Mouse (Mus musculus): Measurements from ENCODE around the gene Strip2. TPM values are rescaled to one million over a fixed set of nuclear protein-coding genes. Genes with fewer than 3 reads are reported as not detected.

Strip2 gene
- total RNA-seq (2021): 10 to 100 TPM; 19.6 to 30.6 TPM

DNA sequence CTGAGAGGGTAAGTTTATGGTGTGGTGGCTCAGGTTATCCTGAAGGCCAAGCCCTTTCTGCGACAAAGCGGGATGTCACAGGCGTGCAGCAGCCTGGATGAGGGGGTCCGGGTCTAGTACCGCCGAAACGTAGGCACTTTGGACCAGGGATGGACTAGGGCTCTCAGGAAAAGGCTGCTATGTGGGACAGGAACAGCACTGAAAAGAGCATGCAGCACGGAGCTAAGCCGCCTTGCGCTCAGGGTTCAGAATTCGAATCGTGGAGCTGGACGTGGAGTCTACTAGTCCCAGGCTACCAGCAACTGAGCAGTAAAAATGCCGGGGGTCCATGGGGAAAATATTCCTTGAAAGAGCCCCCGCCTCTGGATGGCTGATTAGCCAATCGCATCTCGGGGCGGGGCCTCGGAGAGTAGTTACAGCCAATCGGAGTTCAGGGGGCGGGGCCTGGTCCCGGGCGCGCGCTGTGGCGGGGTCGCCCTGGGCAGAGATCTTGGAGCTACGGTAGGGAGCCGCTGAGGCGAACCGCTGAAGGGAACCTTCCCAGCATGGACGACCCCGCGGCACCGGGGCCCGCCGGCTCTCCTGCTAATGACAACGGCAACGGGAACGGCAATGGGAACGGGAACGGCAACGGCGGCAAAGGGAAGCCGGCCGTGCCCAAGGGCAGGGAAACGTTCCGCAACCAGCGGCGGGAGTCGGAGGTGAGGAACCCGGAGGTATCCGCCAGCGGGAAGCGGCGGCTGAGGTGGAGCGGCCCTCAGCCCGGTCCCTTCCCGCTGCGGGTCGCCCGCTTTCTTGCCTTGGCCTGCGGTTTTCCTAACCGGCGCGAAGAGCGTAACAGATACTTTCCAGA lies at the start of gene Strip2:
Gene Strip2, plus strand, starts transcription at position 483 of the 853 bp plus-strand sequence.
- DNase-seq (ENCODE audit: low spot score in 2 of 2): peak; percentile 86 to 89
- intact Hi-C loops (cut with DNase I): loop anchor here (5.0 to 10.0 kb wide), 2 partner anchors 64 to 128 kb away; partner anchors contain the start of gene Nrf1

DNA sequence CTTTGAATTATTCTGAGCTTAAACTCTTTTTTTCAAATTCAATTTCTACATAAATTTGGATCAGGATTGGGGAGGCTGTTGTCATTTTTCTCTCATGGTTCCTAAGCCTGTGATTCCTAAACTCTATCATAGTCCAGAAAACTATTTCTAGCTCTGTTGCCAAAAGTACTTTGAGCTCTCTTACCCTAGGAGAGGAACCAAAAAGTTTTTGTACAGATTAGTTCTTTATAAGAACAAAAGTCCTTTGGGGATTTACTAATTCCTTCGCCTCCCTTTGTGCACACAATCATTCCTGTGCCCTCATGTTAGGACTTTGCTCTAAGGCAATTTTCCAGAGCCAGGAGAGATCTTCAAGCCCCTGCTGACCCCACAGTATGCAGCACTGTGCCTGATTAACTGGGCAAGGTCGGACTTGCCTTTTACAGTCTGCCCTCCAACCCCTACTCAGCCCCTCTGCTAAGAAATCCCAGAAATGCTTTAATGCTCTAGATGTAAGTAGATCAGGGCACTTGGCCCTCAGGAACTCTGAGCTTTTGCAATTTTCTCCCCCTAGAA lies 48.4 kb upstream of the Strip2 start:
- DNase-seq (ENCODE audit: low spot score in 2 of 2): no peak
- intact Hi-C loops (cut with DNase I): no loop called here

DNA sequence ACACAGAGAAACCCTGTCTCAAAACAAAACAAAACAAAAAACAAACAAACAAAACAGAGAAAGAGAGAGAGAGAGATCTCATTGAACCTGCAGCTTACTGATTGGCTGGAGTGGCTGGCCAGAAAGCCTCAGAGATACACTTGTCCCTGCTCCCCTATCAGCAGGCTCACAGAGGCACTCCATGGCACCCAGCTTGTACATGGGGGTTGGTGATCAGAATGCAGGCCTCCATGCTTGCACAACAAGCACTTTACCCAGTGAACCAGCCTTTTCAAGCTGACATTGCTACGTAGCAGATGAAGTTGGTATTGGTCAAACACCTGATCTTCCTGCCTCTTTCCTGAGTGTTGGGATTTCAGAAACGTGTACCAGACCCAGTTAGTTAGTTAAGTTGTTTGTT lies 43.2 kb upstream of the Strip2 start:
- intact Hi-C loops (cut with DNase I): no loop called here
- no peak for DNase-seq (ENCODE audit: low spot score in 2 of 2)

DNA sequence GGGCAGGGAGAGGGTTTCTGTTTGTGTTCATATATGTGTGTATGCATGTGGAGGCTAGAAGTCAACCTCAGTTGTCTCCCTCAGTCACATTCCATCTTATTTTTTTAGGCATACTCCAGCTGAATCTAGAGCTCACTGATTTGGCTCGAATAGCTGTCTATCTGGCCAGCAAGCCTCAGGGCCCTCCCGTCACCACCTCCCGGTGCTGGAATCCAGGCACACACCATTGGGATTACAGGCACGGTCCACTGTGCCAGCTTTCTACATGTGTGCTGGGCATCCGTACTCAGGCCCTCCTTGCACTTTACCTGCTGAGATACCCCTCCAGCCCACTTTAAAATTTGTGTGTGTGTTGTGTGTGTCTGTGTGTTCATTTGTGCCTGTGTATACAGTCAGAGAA lies 41.2 kb upstream of the Strip2 start:
- DNase-seq (ENCODE audit: low spot score in 2 of 2): no peak
- intact Hi-C loops (cut with DNase I): no loop called here

DNA sequence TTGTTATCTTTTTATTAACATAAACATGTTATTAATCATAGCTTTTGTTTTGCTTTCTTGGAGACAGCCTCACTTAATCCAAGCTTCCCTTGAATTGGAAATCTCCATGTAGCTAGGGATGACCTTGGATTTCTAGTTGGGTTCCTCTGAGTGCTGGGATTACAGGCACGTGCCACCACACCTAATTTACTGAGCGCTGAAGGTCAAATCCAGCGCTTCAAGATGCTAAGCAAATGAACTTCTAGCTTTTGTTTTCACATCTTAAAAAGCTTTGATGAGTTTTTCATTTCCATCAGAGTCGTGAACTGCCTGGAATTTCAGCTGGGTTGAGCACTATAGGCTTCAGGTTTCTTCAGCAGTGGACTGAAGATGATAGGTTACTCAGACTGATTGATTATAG lies 40.0 kb upstream of the Strip2 start:
- intact Hi-C loops (cut with DNase I): no loop called here
- DNase-seq (ENCODE audit: low spot score in 2 of 2): no peak

DNA sequence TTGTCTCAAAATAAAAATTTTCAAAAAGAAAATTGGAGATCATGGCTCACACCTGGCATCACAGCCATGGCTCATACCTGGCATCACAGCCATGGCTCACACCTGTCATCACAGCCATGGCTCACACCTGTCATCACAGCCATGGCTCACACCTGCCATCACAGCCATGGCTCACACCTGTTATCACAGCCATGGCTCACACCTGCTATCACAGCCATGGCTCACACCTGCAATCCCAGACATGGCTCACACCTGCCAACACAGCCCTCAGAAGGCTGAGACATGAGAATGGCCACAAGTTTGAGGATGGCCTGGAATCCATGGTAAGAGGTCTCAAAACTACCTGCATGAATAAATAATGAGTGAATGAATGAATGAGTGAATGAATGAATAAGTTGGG lies 37.2 kb upstream of the Strip2 start:
- DNase-seq (ENCODE audit: low spot score in 2 of 2): no peak
- intact Hi-C loops (cut with DNase I): no loop called here

DNA sequence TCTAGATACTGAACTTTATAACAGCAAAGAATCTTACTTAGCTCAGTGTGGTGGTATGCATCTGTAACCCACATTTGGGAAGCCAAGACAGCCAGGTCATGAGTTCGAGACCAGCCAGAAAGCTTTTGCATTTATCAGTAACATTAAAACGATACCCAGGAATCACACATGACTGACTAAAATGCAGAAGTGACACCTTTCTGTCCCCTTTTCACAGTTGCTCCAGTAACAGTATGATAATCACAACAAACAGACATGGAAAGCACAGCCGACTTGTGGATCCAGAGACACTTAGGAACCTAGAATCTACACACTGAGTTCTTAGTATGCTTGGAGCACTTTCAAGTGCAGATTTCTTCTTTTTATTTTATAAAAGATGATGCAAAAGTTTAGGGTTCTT lies 36.0 kb upstream of the Strip2 start:
- intact Hi-C loops (cut with DNase I): no loop called here
- DNase-seq (ENCODE audit: low spot score in 2 of 2): no peak

DNA sequence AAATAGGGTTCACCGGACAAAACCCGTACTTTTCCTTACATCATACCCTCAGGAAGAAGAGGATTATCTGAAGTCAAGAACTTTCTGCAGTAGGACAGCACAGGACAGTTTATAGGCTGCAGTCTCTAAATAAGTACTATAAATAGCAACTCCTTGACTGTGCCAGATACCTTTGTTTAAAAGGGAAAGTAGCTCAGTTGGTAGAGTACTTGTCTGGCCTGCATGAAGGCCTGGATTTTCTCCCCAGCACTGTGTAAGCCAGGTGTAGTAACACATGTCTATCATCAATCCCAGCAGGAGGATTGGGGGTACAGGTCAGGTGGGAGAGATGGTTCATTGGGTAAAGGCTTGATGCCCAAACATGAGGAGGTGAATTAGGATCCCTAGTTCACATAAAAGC lies 34.9 kb upstream of the Strip2 start:
- DNase-seq (ENCODE audit: low spot score in 2 of 2): no peak
- intact Hi-C loops (cut with DNase I): no loop called here

DNA sequence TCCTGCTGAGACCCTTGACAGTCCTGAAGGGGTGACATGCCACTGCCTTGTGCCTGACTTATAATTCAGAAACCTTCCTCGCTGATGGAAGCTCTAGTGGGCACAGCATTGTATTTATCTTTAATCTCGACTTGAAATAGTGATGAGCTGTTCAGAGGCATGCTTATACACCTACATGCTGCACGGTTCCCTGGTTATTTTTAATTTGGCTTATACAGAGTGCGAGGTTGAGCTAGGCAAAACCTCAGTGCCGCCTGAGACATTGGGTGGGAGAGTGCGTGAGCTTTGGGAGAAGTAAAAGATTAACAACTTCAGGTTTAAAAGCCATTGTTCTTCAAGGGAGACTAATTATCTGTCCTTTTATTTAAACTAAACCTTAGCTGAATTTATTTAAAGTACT lies 33.9 kb upstream of the Strip2 start:
- DNase-seq (ENCODE audit: low spot score in 2 of 2): no peak
- intact Hi-C loops (cut with DNase I): no loop called here

DNA sequence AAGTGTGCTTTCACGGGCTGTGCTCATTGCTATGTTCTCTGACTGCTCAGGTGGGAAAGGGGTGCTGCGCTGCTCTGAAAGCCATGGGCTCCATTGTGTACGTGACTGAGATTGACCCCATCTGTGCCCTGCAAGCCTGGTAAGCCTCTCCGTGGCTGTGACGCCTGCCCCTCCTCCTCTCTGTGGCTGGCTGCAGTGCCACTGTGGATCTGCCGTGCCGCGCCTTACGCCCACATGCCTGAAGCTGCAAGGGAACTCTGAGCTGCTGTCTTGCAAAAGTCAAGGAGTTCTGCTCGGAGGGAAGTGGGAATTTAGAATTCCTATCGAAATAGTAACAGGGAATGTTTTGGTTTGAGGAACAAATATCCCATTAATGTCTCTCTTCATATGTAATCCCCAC lies 25.7 kb upstream of the Strip2 start:
- peak; percentile 58 to 67 for DNase-seq (ENCODE audit: low spot score in 2 of 2)
- intact Hi-C loops (cut with DNase I): no loop called here

DNA sequence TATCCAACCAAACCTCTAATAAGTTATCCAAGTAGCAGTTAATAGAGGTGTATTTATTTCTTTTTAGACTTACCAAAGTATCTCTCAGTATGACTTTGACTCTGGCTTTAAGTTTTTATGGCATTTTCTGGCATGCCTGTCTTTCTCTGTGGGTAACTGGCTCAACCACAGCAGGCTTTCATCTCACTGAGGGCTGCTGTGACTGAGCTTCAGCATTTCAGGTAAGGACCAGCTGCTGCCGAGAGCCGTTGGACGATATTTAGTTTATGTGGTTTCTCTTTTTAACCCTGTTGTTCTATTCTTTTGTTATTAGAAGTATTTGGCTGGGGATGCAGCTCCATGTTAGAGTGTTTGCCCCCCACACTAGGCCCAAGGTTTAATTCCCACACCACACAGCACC lies 19.8 kb upstream of the Strip2 start:
- DNase-seq (ENCODE audit: low spot score in 2 of 2): no peak
- intact Hi-C loops (cut with DNase I): no loop called here

DNA sequence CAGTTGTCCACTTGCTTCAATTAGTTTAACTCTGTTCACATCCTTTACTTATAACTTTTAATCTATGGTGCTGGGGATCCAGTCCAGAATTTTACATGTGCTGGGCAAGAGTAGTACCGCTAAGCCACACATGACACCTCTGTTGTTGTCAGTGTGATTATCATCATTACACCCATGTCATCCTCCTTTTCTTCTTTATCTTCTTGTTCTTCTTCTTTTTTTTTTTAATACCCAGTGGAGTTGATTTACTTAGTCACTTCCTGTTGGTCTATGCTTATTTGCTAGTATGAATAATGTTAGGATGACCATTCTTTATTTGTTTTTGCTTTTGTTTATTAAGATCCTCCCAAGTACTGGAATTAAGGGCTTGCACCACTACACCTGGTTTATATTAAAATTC lies 15.4 kb upstream of the Strip2 start:
- intact Hi-C loops (cut with DNase I): no loop called here
- DNase-seq (ENCODE audit: low spot score in 2 of 2): no peak

DNA sequence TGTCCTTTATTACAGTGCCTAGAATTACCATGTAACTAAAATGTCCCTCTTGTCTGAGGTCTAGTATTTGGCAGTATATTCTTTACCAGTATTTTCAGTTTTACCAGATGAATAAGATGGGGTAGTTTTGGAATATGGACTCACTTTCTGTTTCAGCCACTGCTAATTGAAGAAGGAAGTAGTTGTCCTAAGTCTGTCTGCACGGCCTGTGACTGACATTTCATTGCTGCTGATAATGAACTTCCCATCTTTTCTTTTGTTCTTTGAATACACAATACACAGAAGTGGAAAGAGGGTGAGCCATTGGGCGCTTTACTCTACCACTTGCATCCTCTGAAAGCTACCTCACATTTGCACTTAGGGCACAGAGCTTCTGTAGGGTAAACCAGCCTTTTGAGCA lies 14.6 kb upstream of the Strip2 start:
- DNase-seq (ENCODE audit: low spot score in 2 of 2): no peak
- intact Hi-C loops (cut with DNase I): no loop called here

DNA sequence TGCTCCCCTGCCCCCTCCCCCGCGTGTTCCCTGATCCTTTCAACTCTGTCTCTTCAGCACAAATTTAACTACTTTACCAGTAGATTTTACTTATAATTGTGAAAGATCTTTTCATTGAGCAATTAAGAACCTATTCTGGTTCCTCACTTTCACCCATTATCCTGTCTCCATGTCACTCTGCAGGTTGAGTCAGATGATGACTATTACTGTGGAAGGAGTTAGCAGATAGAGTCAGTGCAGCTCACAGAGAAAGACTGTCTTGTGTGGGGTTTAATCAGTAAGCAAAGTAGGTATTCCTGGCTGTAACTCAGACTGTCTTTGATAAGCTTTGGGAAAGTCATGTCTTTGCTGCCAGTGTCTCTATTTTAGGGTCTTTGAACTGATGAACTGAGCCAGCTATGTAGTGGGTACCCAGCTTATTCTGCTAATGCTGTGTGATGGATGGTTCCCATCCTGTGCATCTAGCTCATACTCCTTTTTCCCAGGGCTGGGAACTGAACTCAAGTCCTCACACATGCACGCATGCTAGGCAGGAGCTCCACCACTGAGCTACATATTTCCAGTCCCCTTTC lies 13.4 kb upstream of the Strip2 start:
- intact Hi-C loops (cut with DNase I): no loop called here
- DNase-seq (ENCODE audit: low spot score in 2 of 2): no peak

DNA sequence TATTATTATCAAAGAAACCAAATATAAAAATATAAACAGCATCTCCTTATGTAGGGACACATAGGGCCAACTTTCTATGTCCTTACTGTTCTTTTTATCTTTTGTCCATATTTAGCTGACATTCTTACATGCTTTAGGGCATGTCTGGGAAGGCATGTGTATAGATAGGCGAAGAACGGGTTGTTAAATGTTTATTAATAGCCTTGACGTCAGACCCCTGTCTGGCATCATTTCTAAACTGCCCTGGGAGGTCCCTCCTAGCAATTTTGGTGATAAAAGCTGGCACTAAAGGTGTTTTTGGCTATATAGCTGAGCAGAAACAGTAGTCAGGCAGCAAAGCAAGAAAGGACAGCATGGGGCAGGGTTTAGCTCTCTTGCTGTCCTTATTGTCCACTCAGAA lies 12.5 kb upstream of the Strip2 start:
- DNase-seq (ENCODE audit: low spot score in 2 of 2): no peak

DNA sequence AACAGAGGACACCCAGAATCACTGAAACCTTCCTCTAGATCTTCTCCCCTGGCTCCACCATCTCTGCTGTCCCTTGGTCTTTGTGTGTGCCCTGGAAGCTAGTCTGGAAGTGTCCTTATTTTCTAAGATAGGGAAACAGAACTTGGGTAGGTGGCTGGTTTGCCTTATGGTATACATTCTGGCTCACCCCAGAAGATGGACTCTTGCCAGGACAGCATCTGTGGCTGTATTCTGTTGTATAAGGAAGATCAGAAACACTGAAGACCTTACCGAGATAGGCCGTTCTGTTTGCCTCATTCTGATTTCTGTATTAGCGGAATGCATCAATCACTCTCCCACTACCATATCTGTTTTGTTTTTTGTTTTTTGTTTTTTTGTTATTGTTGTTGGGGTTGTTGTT lies 6.2 kb upstream of the Strip2 start:
- intact Hi-C loops (cut with DNase I): loop anchor here (10.0 kb wide), 1 partner anchor 134 kb away; the partner anchor contains the start of gene Nrf1
- DNase-seq (ENCODE audit: low spot score in 2 of 2): no peak

More for the DNA sequence above, 12.5 kb upstream of the Strip2 start:
- intact Hi-C loops (cut with DNase I): no loop called here

DNA sequence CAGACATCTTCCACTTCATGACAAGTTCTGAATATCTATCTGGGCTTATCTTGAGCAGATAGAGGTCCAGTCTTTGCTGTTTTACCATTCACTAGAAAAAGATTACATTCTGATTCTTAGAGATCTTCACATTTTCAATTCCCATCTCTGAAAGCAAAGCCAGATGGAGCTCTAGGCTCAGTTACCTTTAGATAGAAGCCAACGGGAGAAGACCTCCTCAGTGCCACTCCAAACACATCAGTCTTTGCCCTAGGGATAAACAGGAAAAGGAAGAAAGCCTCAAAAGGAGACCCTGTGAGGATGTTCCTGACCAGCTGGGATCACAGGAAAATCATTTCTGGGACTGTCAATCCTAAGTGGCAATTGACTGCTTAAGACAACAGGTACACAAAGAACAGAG lies 3.1 kb upstream of the Strip2 start:
- DNase-seq (ENCODE audit: low spot score in 2 of 2): no peak
- intact Hi-C loops (cut with DNase I): loop anchor here (10.0 kb wide), 1 partner anchor 131 kb away; the partner anchor contains the start of gene Nrf1

DNA sequence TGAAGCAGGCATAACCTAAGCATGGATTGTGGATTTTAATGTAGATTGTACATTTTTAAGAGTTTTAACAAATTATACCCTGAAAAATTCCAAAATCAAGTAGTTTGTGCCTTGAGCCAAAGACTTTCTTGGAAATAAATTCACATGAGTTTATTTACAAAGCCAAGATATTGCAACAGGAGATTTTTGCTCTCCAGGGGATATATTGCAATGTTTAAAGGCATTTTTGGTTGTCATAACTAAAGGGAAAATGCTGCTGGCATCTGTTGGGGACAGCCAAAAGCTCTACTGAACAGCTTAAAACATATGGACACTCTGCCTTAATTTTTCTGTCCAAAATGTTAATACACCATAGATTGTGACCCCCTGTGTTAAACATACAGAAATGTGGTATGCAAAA lies 2.7 kb upstream of the Strip2 start:
- no peak for DNase-seq (ENCODE audit: low spot score in 2 of 2)
- intact Hi-C loops (cut with DNase I): loop anchor here (10.0 kb wide), 1 partner anchor 131 kb away; the partner anchor contains the start of gene Nrf1

DNA sequence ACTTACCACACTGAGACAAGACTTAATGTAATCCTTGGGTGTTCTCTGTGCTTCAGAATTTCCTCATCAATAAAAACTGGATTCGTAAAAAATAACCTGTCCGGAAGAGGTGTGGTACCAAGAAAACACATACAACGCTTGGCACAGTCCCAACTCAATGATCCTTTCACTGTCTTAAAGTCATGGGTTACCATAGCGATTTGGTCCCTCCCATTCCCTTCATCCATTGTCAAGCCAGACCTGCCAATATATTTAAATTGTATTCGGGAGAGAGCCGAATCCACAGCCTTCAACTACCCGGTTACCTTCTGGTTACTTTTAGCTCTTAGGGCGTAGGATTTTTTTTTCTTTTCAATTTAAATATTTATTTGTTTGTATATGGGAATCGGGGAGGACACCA lies 976 bp upstream of the Strip2 start:
- intact Hi-C loops (cut with DNase I): loop anchor here (5.0 to 10.0 kb wide), 2 partner anchors 64 to 129 kb away; partner anchors contain the start of gene Nrf1
- DNase-seq (ENCODE audit: low spot score in 2 of 2): no peak

DNA sequence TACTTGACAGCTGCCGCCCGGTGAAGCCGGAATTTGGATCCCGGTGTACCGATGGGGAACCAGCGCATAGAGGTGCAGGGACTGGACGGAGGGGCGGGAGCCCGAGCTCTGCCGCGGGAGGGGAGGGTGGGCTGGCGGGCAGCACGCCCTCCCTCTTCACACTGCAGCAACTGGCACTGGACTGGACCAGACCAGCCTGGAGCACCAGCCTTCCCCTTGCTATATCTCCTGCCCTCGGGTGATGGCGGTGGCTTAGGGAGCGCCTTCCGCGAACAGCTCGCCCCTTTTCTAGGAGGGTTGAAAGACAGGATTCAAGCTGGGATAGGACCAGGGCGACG lies 540 bp downstream of the Strip2 start:
- peak in 1 of 2 experiments; percentile 19 for DNase-seq (ENCODE audit: low spot score in 2 of 2)
- intact Hi-C loops (cut with DNase I): loop anchor here (5.0 to 10.0 kb wide), 2 partner anchors 65 to 127 kb away; partner anchors contain the start of gene Nrf1

DNA sequence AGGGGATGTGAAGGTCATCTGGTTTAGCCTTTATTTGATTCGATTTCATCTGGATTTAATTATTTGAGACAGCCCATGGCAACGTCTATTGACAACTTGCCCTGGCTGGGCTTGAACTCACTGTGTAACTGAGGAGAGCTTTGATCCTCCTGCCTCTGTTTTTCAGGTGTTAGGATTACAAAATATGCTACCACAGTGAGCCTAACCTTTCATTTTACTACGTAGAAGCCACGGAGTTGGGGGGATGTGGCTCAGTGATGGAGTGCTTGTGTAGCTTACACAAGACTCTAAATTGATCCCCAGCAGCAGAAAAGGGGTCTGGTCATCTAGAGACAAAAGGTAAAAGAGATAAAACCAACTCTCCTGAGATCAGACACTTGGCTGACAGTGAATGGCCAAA lies 1.1 kb downstream of the Strip2 start:
- no peak for DNase-seq (ENCODE audit: low spot score in 2 of 2)
- intact Hi-C loops (cut with DNase I): loop anchor here (5.0 to 10.0 kb wide), 2 partner anchors 66 to 127 kb away; partner anchors contain the start of gene Nrf1

All from left cerebral cortex, postnatal 36 days (tissue).